Mouse (Mus musculus) small intestine, adult 2 months (tissue): ENCODE results near the gene Gtf2a1l.

Experiments used
- CTCF ChIP-seq: fragments of 200-500 bp; IDR thresholded peaks from 2 replicates; pipeline ENCODE4 v1.5.1; 2012; ENCODE audit warnings: low read depth, mild to moderate bottlenecking, control low read depth, inconsistent platforms, low read length, moderate library complexity, mixed read lengths; ENCODE audit not compliant: insufficient replicate concordance, insufficient read length; ENCODE audit errors: extremely low read depth
- POLR2A ChIP-seq: fragments of 200-500 bp; IDR thresholded peaks from 2 replicates; pipeline ENCODE4 v1.6.1; 2012; ENCODE audit warnings: low read depth, mild to moderate bottlenecking, control low read depth, inconsistent platforms, low read length, moderate library complexity

- TF ChIP-seq CTCF (no peak), POLR2A (no peak)
Measured at GRCm38 (mm10) chr17:88688226-88688625, 19.8 kb downstream of the Gtf2a1l start.
